Mouse (Mus musculus): ENCODE results near the gene Gm49325.

The Gm49325 gene

DNA sequence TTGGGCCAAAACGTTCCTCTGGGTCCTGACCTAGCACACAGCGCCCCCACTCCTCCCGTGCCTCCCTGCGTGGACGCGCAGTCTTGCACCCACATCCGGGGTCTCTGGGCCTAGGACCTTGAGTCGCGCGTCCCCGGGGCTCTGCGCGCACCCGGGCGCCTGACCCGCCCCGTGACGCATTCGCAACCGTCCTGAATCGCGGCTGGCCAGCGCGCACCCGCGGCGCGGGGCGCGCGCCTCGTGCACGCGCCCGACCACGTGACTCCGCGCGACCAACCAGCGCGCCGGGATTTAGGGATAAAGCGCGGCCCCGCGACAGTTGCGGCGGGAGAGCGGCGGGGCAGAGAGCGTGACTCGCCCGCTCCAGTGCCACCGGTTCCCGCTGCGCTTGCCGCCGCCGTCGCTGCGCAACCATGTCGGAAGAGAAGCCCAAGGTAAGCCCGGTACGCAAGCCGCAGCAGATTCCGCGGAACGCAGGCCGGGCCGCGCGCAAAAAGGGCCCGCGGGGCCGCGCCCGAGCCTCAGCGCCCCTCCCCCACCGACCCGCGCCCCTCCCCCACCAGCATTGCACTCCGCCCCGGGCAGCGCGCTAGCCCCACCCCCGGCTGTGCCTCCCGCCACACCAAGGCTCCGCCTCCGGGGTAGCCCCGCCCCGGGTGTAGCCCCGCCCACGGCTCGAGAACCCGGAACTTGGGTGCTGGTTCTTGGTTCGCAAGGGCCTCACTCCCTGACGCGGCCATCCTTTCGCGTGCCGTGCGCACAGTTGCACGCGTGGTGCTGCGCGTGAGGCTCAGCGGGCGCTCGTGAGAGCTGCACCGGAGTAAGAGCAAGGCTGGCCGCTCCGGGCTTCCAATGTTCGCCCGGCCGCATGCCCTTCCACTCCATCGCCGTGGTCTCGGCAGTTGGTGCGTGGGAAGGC, at the start of gene Gm49325, which contains the start of gene Sumo3:
Gene Gm49325, plus strand, starts transcription at position 290 of the 919 bp plus-strand sequence.
Gene Sumo3, plus strand, starts transcription at position 190 of the 919 bp plus-strand sequence.
- DNase-seq, result peak; percentile 95

DNA sequence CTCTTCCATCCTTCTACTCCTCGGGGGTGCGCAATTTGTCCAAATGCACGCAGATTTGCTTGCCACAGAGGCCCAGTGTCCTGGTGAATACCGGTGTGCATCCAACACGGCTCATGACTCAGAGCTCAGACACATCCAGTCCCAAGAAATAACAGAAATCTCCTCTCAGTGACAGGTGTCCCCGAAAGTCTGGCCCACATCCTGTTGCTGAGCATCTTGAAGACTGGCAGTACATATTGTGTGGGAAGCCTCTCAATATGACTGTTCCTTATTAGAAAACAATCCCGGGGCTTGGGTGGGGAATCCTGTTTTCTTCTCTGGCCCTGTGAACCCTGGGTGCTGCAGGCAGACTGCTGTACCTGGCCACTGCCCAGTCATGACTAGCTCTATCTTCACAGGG, 49.4 kb upstream of the Gm49325 start:
- peak; percentile 48 for DNase-seq

DNA sequence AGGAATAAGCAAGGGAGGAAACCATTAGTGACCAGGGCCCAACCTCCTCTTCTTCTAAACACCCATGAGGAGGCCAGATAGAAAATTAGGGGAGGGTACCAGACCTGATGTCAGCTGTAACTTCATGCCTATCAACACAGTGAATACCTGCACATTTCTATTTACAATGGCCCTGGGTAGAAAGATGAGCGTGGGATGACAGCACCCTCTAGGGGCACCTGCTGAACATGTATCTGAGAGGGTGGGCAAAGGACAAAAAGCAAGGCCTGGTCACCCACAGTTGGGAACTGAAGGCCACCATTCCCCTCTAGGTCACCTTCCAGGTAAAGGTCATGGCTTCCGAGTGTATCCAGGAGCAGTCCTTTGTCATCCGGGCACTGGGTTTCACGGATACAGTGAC, 48.4 kb upstream of the Gm49325 start:
- no peak for DNase-seq

DNA sequence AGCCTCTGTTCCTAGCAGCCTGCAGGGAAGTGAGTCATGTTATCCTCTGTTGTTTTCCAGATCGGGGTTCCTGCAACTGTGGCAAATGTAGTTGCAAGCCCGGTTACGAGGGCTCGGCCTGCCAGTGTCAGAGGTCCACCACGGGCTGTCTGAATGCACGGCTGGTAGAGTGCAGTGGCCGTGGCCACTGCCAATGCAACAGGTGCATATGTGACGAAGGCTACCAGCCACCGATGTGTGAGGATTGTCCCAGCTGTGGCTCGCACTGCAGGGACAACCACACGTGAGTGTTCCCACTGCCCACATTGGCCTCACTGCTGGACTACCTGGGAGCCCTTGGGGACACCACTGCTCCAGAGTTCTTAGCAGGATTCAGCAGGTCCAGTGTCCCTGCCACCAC, 45.9 kb upstream of the Gm49325 start:
- DNase-seq, result no peak

DNA sequence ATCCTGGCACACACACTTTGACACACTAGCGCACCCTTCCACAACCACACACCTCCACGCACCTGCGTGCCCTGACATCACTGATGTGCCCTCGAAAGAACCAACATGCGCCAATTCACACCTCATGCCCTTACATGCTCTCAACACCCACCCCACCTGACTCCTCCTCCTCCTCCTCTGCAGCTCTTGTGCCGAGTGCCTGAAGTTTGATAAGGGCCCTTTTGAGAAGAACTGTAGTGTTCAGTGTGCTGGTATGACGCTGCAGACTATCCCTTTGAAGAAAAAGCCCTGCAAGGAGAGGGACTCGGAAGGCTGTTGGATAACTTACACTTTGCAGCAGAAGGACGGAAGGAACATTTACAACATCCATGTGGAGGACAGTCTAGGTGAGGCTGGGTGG, 45.2 kb upstream of the Gm49325 start:
- no peak for DNase-seq

DNA sequence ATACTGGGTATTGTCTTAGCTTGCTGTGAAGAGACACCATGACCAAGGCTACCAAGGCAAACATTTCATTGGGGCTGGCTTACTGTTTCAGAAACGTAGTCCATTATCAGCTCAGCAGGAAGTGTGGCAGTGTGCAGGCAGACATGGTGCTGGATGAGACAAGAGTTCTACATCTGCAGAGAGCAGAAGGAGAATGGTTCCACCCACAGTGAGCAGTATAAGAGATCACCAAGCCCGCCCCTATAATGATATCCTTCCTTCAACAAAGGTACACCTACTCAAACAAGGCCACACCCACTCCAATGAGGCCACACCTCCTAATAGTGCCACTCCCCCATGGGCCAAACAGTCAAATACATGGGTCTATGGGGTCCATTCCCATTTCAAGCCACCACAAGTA, 44.5 kb upstream of the Gm49325 start:
- DNase-seq, result no peak

DNA sequence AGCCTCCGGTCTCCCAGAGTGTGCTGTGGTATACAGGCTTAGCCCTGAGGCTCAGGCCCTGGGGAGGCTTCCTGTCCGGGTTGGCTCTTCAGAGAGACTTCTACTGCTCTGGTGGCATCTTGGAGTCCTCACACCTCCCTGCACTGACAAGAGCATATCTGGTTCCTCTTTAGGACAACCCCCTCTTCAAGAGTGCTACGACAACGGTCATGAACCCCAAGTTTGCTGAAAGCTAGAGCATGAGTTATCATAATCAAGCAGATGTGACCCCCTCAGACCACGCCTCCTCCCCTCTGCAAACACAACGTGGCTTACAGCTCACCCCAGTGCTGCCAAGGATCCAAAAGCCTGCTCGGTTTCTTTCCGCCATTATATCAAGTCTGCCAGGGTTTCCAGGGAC, 41.0 kb upstream of the Gm49325 start:
- no peak for DNase-seq

DNA sequence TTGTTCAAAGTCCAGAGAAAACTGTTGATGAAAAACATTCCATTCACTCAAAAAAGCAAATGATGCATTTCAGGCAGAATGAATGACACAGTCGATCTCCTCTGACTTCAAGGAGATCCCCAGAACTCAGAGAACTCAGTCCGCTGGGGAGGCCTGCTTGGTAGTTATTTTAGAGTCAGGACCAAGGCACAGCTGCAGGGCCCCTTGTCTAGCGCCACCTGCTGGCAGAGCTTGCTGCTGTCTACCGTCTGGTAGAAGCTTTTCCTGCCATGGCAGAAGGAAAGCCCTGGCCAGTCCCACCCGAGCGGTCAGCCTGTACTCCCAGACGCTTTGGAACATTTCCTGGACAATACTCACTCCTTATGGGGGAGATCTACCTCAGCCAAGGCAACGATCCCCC, 39.3 kb upstream of the Gm49325 start:
- peak; percentile 70 for DNase-seq

DNA sequence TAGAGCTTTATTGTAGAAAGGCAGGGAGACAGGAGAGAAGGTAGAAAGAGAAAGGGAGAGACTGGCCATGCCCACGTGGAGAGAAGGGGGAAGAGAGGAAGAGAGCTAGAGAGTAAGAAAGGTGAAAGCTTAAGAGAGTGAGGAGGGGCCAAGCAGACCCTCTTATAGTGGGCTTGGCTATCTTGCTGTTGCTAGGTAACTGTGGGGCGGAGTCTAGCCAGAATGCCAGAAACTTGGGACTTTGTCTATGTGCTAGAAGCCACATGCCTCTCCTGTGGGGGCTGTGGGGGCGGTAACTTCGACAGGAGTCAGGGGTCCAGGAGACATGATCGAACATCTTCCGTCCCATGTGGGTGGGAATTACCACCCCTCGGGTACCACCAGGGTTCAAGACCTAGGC, 36.5 kb upstream of the Gm49325 start:
- no peak for DNase-seq

DNA sequence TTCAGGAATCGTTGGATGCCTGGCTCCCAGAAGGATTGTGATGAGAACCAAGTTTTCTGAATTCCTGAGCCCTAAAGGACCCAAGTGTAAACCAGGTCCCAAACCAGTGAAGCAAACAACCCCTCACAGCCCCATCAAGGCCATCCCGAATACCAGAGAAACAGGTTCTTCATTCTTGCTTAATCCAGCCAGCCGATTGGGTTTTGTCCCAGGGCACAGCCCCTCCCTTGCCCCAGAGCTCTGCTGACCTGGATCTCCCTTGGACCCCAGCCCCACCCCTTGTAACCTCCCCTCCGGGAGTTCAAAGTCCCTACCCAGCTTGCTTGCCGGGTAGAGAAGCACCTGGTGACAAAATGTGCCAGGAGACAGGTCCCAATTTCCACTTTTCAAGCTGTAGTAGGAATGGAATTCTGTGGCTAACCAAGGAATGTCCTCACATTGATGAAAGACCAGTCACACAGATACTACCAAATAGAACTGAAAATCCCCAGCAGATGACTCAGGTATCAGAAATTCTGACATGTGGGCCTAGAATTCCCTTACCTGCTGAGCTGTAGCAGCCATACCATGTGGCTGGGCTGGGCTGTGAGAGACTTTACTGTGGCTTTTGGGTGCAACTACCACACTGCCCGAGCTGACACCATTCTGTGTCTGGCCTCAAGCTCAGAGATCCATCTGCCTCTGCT, 35.9 kb upstream of the Gm49325 start:
- DNase-seq, result no peak

DNA sequence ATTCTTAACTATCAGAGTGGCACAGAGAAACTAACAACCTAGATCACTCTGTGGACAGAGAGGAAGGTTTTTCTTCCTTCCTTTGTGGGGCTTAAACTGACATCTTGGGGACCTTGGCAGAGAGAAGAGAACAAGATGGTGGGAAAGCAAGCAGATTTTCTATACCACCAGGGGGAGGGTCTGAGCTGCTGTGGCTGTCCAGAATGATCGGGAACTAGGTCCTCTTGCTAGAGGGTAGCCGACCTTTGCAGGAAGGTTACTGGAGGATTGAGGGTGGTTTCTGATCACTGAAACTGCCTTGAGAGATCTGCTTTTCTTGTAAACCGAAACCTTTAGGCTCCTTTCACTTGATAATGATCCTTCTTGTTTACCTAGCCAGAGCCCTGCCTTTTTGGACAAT, 33.8 kb upstream of the Gm49325 start:
- no peak for DNase-seq

DNA sequence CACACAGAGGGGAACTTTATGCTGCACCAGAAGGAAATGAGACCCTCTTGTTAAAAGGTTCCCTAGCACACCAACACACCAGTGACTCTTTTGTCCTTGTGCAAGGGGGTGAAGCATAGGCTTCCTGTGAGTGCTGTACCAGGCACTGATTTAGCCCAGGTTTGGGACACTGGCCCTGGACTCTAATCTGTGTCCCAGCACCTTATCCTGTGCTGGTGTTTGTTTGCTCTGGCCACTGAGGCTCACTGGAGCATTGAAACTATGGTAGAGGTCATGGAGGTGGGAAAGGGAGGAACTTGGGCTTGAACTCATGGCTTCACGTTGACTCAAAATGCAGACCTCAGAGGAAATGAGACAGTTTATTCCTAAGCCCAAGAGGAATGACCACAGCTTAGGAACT, 32.8 kb upstream of the Gm49325 start:
- no peak for DNase-seq

DNA sequence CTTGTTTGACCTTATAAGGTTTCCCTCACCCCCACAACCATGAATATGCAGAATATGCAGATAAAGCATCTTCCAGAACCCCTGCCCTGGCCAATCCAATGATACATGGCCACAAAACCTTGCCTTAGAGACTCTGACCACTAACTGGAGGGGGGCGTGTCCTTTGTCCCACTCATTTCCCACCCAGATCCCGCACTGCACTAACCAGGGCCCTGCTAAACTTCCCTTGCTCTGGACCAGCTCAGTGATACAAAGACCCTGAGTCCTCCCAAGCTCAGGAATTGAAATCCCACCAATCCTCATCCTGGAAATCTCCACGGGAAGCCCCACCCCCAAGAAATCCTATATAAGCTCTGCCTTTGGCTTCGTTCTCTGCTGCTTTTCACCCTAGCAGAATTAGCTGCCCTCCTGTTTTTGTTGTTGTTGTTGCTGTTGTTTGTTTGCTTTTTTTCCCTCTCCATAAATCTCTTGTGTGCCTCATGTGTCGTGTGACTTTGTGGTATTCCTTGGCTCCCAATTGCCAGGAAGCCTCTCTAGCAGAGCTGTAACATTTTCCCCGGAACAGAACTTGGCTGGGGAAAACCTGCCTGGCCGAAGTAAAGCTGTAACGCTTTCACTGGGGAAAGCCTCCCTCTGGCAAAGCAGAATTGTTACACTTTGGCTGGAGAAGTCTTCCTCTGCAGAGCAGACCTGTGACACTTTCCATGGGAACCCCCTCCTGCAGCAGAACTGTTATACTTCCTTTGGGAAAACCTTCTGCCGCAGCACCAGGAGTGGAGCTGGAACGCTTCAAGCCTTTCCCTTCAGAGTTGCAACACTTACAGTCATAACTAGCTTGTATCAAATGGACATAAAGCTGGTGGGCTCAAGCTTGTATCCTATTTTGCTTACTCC, 25.7 kb upstream of the Gm49325 start:
- DNase-seq, result no peak

DNA sequence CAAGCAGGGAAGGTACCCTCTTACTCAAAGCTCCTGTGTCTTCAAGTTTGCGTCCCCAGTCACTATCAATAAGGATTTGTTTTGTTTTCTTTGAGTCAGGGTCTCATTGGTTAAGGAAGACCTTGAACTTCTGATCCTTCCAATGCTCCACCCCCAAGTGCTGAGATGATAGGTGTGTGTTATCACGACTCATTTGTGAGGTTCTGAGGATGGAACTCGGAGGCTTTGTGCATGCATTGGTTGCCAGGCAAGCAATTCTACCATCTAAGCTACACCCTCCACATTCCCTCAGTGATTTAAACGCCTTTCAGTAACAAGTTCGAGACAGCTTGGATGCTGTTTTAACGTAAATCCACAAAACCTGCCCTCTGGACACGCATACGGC, 25.0 kb upstream of the Gm49325 start:
- no peak for DNase-seq

DNA sequence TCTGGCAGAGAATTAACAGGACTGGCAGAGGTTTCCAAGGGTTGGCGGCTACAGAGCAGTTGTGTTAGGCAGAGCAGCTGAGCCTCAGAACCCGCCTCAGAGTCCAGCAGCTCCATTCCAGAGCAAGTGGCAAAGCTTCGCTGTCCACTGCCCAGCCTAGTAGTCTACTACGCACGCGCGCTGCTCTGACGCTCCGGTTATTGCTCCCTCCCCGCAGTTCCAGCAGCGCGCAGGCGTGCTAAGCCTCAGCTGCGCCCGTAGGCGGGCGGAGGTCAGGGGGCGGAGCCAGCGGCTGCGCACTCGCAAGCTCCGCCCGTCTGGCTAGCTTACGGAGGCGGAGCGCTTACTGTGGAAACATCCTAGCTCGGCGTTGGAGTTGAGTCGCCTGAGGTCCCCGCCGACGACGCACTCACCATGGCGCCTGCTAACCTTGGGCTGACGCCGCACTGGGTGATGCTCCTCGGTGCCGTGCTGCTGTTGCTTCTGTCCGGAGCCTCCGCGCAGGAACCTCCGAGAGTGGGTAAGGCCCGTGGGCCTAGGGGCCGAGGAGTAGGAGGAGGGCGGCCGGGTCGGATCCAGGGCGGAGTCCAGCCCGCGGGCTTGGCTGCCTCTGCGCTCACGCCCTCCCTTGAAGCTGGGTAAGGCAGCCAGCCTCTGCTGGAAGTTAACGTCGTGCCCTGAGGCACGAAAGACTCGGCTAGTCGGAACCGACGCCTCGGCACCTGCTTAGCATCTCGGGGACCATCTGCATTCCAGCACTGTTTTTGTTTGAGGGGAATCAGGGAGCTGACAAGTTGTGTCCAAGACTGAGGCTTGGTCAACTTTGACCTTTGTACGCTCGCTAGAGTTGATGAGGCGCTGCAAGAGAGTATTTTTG, 24.4 kb upstream of the Gm49325 start, which contains the start of gene Pttg1ip:
Gene Pttg1ip, plus strand, starts transcription at position 313 of the 877 bp plus-strand sequence.
- DNase-seq, result peak; percentile 97

DNA sequence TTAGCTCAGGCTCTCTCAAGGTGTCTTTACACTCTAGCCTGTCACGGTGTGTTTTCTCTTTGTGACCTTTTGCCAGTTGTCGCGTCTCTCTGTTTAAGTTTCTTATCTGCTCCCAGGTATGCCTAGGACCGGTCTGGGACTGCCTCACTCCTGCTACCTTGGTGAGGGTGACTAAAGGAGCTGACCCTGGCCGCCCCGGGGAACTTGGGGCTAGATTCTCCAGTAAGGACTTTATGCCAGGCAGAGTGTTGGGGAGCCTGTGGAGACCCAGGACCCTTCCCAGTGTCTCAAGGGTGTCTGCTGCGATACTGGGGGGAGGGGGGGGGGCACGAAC, 23.7 kb upstream of the Gm49325 start:
- DNase-seq, result no peak

DNA sequence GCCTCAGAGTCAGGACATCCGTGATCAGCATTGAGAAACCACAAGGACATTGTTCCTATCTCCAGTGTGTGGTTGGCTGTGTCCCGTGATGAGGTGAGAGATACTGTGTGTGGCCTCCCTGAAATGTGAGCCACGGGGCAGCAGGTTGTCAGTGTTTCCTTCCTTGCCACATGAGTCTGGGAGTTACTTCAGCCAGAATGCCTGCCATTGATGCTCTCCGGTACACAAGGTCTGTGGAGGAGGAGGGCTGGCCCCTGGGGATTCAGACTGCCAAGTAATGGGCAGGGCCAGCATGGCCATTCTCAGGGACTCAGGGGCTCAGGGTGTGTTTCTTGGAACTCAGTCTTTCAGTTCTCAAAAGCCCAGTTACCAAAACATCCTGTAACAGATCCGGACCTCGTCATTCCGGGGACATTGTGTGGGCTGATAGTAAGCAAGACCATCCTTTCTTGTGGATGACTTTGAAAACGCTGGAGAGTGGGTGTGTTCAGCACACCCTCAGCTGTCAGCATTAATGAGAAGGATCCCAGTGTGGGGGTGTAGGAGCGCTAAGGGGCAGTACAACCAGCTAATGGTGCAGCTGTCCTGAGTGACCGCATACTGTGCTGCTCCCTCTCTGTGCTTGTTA, 22.1 kb upstream of the Gm49325 start:
- no peak for DNase-seq

DNA sequence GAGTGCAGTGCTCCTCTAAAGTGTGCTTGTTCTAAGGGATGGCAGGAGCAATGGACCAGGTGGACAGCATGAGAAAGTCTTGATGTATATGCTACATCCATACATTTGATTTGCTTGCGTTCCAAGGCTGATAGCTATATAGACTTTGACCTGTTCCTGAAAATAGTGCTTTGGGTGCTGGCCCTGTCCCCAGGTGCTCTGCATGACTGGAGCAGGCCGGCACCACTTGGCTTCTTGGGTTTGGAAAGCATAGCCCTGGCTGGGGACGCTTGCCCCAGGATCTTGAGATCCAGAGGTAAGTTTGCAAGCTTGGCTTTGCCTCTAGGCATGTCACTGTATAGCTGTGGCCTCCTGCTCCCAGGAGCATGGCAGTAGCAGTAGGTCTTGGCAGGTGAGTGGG, 19.4 kb upstream of the Gm49325 start:
- no peak for DNase-seq

DNA sequence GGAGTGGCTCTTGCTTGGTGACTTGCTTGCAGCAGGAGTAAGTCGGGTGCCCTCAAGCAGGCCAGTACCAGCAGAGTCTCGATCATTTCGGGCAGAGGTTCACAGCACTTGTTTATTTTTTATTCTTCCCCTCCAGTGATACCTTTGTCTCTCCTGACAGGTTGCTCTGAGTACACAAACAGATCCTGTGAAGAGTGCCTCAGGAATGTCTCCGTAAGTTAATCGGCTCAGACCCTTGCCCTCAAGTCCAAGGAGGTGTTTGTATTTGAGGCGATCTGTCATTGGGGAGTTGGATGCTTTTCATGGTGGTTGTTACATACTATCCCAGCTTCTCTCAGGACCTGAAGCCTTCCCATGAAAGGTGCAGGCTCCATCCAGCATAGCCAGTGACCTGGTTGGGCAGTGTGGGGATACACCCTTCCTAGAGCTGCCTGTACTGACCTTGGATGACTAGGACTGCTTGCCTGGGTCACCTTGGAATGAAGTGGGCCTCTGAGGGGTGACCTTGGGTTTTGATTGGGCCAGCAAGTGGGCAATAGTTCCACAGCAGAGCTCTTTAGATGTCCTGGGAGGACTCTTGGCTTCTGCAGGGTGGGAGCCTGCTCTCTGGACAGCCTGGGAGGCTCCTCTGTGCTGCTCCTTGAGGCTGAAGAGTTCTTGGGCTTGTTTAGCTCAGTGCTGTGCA, 18.8 kb upstream of the Gm49325 start:
- no peak for DNase-seq

DNA sequence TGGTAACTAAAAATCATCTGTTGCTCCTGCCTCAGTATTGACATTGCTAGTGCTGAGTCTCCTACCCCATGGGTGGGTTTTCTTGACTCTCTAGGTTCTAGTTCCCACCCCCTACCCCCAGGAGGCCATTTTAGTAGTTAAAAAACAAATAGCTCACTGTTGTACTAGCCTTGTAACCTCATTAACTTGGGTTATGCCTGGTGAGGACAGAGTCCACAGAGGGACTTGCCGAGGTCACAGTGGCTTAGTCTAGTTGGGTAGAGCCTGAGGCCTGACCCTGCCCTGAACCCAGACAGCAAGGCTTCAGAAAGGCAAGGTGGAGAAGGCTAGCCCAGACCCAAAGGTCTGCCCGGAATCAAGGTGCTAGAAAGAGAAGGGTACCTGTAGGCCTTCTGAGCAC, 18.0 kb upstream of the Gm49325 start:
- no peak for DNase-seq

DNA sequence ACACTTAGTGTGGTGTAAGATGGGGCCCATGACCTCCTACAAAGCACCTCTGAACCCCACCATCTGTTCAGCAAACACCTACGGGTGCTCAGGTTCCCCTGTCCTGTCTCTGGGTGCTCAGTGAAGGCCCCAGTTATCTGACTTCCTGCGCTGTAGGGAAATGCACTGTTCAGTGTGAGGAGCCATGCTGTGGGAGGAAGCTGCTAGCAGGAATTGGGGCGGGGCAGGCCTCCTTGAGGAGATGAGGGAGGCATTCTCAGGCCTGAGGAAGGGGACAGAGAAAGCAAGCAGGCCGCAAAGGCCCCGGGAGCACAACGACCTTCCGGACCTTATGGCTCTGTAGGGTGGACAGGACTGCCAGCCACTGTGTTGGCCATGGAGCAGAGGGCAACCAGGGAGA, 16.9 kb upstream of the Gm49325 start:
- no peak for DNase-seq

All from layer of hippocampus, adult 9-11 months (tissue).